Mouse (Mus musculus): ENCODE measurements around the gene Rec8. TPM values are rescaled to one million over a fixed set of nuclear protein-coding genes. Genes with fewer than 3 reads are reported as not detected.

Gene Rec8
- total and polyA plus RNA-seq, 3 experiments, result not detected

DNA sequence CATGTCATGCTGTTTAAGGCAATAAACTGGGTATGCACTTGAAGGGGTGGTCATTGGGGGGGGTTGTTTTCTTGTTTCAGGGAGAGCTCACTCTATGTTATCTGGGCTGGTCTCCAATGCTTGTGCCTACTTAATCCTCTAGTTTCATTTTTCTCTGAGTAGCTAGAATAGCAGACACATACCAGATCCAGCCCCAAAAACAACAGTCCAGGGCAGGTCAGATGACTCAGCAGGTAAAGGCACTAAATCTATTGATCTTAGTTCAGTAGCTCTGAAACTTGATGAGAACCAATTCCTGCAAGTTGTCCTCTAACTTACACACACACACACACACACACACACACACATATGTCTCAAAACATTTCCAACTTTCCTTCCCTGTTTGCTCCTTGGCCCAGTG is 46.1 kb upstream of the Rec8 start:
- Histone ChIP-seq H3K4me1 (ENCODE audit: control insufficient read depth in 1 of 2, insufficient read depth in 2 of 2) (no peaks in the 10 kb centered on the region), H3K4me3 (replicated peaks in 1 of 3; ENCODE audit: low read depth in 2 of 3, low read length in 2 of 3, poor library complexity in 1 of 3) (no peak overlapping the region), H3K9ac (ENCODE audit: insufficient read depth, low read depth) (no peak overlapping the region), H3K27ac (ENCODE audit: insufficient read depth, low read depth) (no peak overlapping the region), H3K4me2 (ENCODE audit: insufficient read depth, low read depth, poor library complexity, severe bottlenecking) (no peak overlapping the region), H3K36me3 (replicated peaks in 1 of 2; ENCODE audit: control insufficient read depth in 1 of 2, insufficient read depth in 1 of 2, low read length in 1 of 2) (peaks cover 23 to 39% of the 10 kb centered on the region in 2 experiments), H3K9me3 (replicated peaks; ENCODE audit: low read length) (no peaks in the 10 kb centered on the region), H3K27me3 (replicated peaks) (no peaks in the 10 kb centered on the region), H3K79me2 (replicated peaks; ENCODE audit: control insufficient read depth, extremely low read depth, insufficient read depth, poor library complexity, severe bottlenecking) (no peaks in the 10 kb centered on the region)
- dilution Hi-C loops (cut with MboI; ENCODE audit: extremely low pct_ligation_motif_present, extremely low pct_unique_long_range_greater_than_20kb, low sequenced_read_pairs) (no loop called here), in situ Hi-C loops (cut with MboI; ENCODE audit: low pct_ligation_motif_present, low pct_unique_long_range_greater_than_20kb, low sequenced_read_pairs) (no loop called here)
- TF ChIP-seq MYC (IDR thresholded peaks at IDR 0.05; ENCODE audit: low read depth, low read length) (no peak), JUND (conservative IDR thresholded peaks at IDR 0.05; ENCODE audit: low read depth, low read length) (no peak), RCOR1 (conservative IDR thresholded peaks at IDR 0.05; ENCODE audit: low read depth, low read length) (no peak), ZNF384 (IDR thresholded peaks at IDR 0.05; ENCODE audit: low read depth, low read length) (no peak), TCF12 (IDR thresholded peaks at IDR 0.05; ENCODE audit: low read depth, low read length) (no peak), CHD2 (IDR thresholded peaks at IDR 0.05; ENCODE audit: low read length) (no peak)
- DNase-seq (ENCODE audit: extremely low read depth), result no peak

DNA sequence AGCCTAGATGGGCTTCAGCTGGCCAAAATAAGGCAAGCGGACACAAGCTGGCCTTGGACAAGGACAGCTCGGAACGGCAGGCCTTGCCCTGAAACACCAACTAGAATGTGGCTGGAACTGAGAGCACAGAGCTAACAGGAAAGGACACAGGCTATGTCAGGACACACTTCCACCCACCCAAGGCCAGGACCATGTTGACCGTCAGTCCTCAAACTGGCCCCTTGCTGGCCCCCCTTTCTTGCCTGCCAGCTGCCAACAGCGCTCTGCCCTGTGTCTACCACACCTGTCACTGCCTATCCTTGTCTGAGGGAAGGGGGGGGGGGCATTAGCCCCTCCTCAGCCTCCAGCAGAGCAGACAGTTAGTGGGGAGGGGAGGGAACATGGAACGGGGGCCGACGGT is 42.5 kb upstream of the Rec8 start, which contains the start of gene Fitm1:
Gene Fitm1, plus strand, starts transcription at position 316 of the 400 bp plus-strand sequence.
- peaks cover 6 to 14% of the 10 kb centered on the region in 2 experiments for H3K36me3 ChIP-seq (replicated peaks in 1 of 2; ENCODE audit: control insufficient read depth in 1 of 2, insufficient read depth in 1 of 2, low read length in 1 of 2)
- no peaks in the 10 kb centered on the region for H3K9me3 ChIP-seq (replicated peaks; ENCODE audit: low read length)
- H3K27ac ChIP-seq (ENCODE audit: insufficient read depth, low read depth), result no peak within 1 kb of the TSS
- peaks cover 5 to 18% of the 10 kb centered on the region in 2 experiments for H3K4me1 ChIP-seq (ENCODE audit: control insufficient read depth in 1 of 2, insufficient read depth in 2 of 2)
- TF ChIP-seq TCF12 (IDR thresholded peaks at IDR 0.05; ENCODE audit: low read depth, low read length), result no peak
- no peak for TF ChIP-seq ZC3H11A (IDR thresholded peaks at IDR 0.05; ENCODE audit: low read depth, low read length)
- no peak for TF ChIP-seq CHD1 (IDR thresholded peaks at IDR 0.05; ENCODE audit: low read depth, low read length)
- TF ChIP-seq POLR2AphosphoS2 (IDR thresholded peaks at IDR 0.05; ENCODE audit: low read depth, low read length), result no peak
- no peak for TF ChIP-seq MAX (IDR thresholded peaks at IDR 0.05; ENCODE audit: low read length)
- TF ChIP-seq MYC (IDR thresholded peaks at IDR 0.05; ENCODE audit: low read depth, low read length), result no peak
- TF ChIP-seq USF1 (IDR thresholded peaks at IDR 0.05; ENCODE audit: low read depth, low read length), result no peak
- no peak for TF ChIP-seq MXI1 (IDR thresholded peaks at IDR 0.05; ENCODE audit: low read depth, low read length)
- no peak for TF ChIP-seq RCOR1 (conservative IDR thresholded peaks at IDR 0.05; ENCODE audit: low read depth, low read length)
- TF ChIP-seq MEF2A (IDR thresholded peaks at IDR 0.05; ENCODE audit: borderline replicate concordance, low read depth, low read length), result no peak
- no peak for TF ChIP-seq HCFC1 (IDR thresholded peaks at IDR 0.05; ENCODE audit: low read depth, low read length)
- TF ChIP-seq RAD21 (IDR thresholded peaks at IDR 0.05; ENCODE audit: low read depth, low read length), result no peak
- no peak for TF ChIP-seq PAX5 (IDR thresholded peaks at IDR 0.05; ENCODE audit: low read length)
- no peak for TF ChIP-seq CHD2 (IDR thresholded peaks at IDR 0.05; ENCODE audit: low read length)
- no peak for TF ChIP-seq MAZ (IDR thresholded peaks at IDR 0.05; ENCODE audit: low read depth, low read length)
- no peak for TF ChIP-seq SIN3A (IDR thresholded peaks at IDR 0.05; ENCODE audit: low read length)
- no peak for TF ChIP-seq KAT2A (IDR thresholded peaks at IDR 0.05; ENCODE audit: insufficient replicate concordance, low read length)
- TF ChIP-seq JUND (conservative IDR thresholded peaks at IDR 0.05; ENCODE audit: low read depth, low read length), result no peak
- TF ChIP-seq USF2 (conservative IDR thresholded peaks at IDR 0.05; ENCODE audit: low read depth, low read length), result no peak
- H3K9ac ChIP-seq (ENCODE audit: insufficient read depth, low read depth), result no peak within 1 kb of the TSS
- H3K79me2 ChIP-seq (replicated peaks; ENCODE audit: control insufficient read depth, extremely low read depth, insufficient read depth, poor library complexity, severe bottlenecking), result peaks cover 12% of the 10 kb centered on the region
- H3K4me2 ChIP-seq (ENCODE audit: insufficient read depth, low read depth, poor library complexity, severe bottlenecking), result no peak within 1 kb of the TSS
- in situ Hi-C loops (cut with MboI; ENCODE audit: low pct_ligation_motif_present, low pct_unique_long_range_greater_than_20kb, low sequenced_read_pairs), result no loop called here
- H3K27me3 ChIP-seq (replicated peaks), result no peaks in the 10 kb centered on the region
- no peak within 1 kb of the TSS for H3K4me3 ChIP-seq (replicated peaks in 1 of 3; ENCODE audit: low read depth in 2 of 3, low read length in 2 of 3, poor library complexity in 1 of 3)
- dilution Hi-C loops (cut with MboI; ENCODE audit: extremely low pct_ligation_motif_present, extremely low pct_unique_long_range_greater_than_20kb, low sequenced_read_pairs), result no loop called here
- DNase-seq (ENCODE audit: extremely low read depth), result no peak

All from CH12.LX (cell line).